Mouse (Mus musculus) bone marrow, adult 2 months (tissue): ENCODE results near the gene Dnajc13.

ENCODE experiments used
- CTCF ChIP-seq: fragments of 200-500 bp; IDR thresholded peaks from 2 replicates; pipeline ENCODE4 v1.5.1; 2011; ENCODE audit warnings: low read length, control low read depth; ENCODE audit not compliant: control insufficient read depth, insufficient read depth
- POLR2A ChIP-seq: fragments of 200-500 bp; IDR thresholded peaks from 2 replicates; pipeline ENCODE4 v1.6.1; 2011; ENCODE audit warnings: low read depth, mild to moderate bottlenecking, control low read depth, low read length, borderline replicate concordance; ENCODE audit not compliant: control insufficient read depth

GRCm38 (mm10) chr9:104233060-104233459 lies 29.7 kb downstream of the Dnajc13 start:
- TF ChIP-seq CTCF (no peak), POLR2A (no peak)
